Mouse (Mus musculus) embryonic facial prominence, embryonic 14.5 days (tissue): ENCODE data around the gene Aox3. TPM values are rescaled to one million over a fixed set of nuclear protein-coding genes. Genes with fewer than 3 reads are reported as not detected.

Experiments used
- ATAC-seq: fragments of 200-750 bp; cut with Nextera tagmentation; 2 replicates; pipeline ENCODE4 v1.8.0; 2017; ENCODE audit warnings: low read depth, moderate number of reproducible peaks, moderate TSS enrichment
- DNase-seq: peaks from one replicate; pipeline ENCODE4 v3.0.0-alpha.2; 2015; ENCODE audit warnings: low spot score
- H3K27ac ChIP-seq: fragments of 300-500 bp; sonication (generic); replicated peaks from 2 replicates; pipeline ENCODE4 v1.5.1; 2014; ENCODE audit warnings: low read depth, mild to moderate bottlenecking, low read length, moderate library complexity
- H3K27me3 ChIP-seq: fragments of 300-500 bp; sonication (generic); replicated peaks from 2 replicates; pipeline ENCODE4 v1.6.1; 2014; ENCODE audit warnings: low read length; ENCODE audit not compliant: control insufficient read depth, insufficient read depth
- H3K36me3 ChIP-seq: fragments of 300-500 bp; sonication (generic); 2 replicates; pipeline ENCODE4 v1.6.1; 2014; ENCODE audit warnings: low read length, mixed read lengths; ENCODE audit not compliant: control insufficient read depth, insufficient read depth
- H3K4me1 ChIP-seq: fragments of 300-500 bp; sonication (generic); 2 replicates; pipeline ENCODE4 v1.6.1; 2014; ENCODE audit warnings: antibody characterized with exemption, low read length; ENCODE audit not compliant: control insufficient read depth, insufficient read depth
- H3K4me2 ChIP-seq: fragments of 300-500 bp; sonication (generic); 2 replicates; pipeline ENCODE4 v1.6.1; 2014; ENCODE audit warnings: low read depth, mild to moderate bottlenecking, low read length, moderate library complexity, mixed read lengths
- H3K4me3 ChIP-seq: fragments of 300-500 bp; sonication (generic); 2 replicates; pipeline ENCODE4 v1.5.1; 2014; ENCODE audit warnings: low read depth, mild to moderate bottlenecking, low read length
- H3K9ac ChIP-seq: fragments of 300-500 bp; sonication (generic); 2 replicates; pipeline ENCODE4 v1.6.1; 2014; ENCODE audit warnings: low read depth, mild to moderate bottlenecking, low read length, moderate library complexity, mixed read lengths
- H3K9me3 ChIP-seq: fragments of 300-500 bp; sonication (generic); 2 replicates; pipeline ENCODE4 v1.6.1; 2016; ENCODE audit warnings: low read length; ENCODE audit not compliant: control insufficient read depth
- WGBS: fragments of 180-500 bp; shearing (Covaris S2); extraction: QIAGEN DNeasy Blood & Tissue Kit; methylation state at CpG from one replicate; pipeline ENCODE4 v1.1.7; 2014; 5-methylcytosine and 5-hydroxymethylcytosine counted together
- polyA plus RNA-seq: library from polyadenylated mRNA; unstranded; fragments of >200 nt; fragmentation: Nextera tagmentation; extraction: Ambion mirVana; gene quantifications from 2 replicates; pipeline ENCODE4 v1.2.1, GENCODE M21; 2014

Gene Aox3
- polyA plus RNA-seq, 1 experiment from 2014 or later, result 1.8 TPM

- Histone ChIP-seq H3K27ac (no peak overlapping the region), H3K9ac (no peak overlapping the region), H3K4me2 (no peak overlapping the region), H3K36me3 (no peaks in the 10 kb centered on the region), H3K27me3 (no peaks in the 10 kb centered on the region), H3K4me1 (peaks cover 6% of the 10 kb centered on the region), H3K9me3 (no peaks in the 10 kb centered on the region), H3K4me3 (no peak overlapping the region)
- WGBS, result 94% methylated on average over 9 of the region's 9 CpGs
- ATAC-seq (no peak), DNase-seq (no peak)
These were observed 126.0 kb downstream of the Aox3 start for GRCm38 (mm10) chr1:58238961-58239360.

DNA sequence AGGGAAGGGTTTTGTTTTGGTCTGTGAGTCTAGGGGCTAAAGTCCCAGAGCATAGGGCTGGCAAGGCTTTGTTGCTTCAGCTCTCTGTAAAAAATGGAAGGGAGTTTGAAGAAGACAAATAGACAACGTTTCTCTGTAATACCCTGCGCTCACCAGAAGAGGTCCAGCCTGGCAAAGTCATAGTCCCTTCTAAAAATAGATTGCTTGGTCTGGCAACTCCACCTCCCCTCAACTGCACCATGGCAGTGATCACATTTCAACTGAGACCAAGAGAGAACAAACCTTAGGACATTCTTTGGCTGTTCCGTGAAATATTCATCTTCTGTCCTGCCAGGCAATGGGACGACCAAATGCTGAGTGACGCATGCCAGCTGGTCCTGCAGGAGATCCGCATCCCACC lies 127.4 kb downstream of the Aox3 start:
- Histone ChIP-seq H3K4me1 (peaks cover 6% of the 10 kb centered on the region), H3K27ac (no peak overlapping the region), H3K4me3 (no peak overlapping the region), H3K27me3 (no peaks in the 10 kb centered on the region), H3K9ac (no peak overlapping the region), H3K4me2 (no peak overlapping the region), H3K9me3 (no peaks in the 10 kb centered on the region), H3K36me3 (no peaks in the 10 kb centered on the region)
- WGBS, result 61% methylated on average over 6 of the region's 6 CpGs
- DNase-seq (no peak), ATAC-seq (no peak)

GRCm38 (mm10) chr1:58244487-58244886 lies 131.6 kb downstream of the Aox3 start:
- Histone ChIP-seq H3K4me3 (no peak overlapping the region), H3K27ac (no peak overlapping the region), H3K4me2 (no peak overlapping the region), H3K27me3 (no peaks in the 10 kb centered on the region), H3K9me3 (no peaks in the 10 kb centered on the region), H3K36me3 (no peaks in the 10 kb centered on the region), H3K9ac (no peak overlapping the region), H3K4me1 (no peaks in the 10 kb centered on the region)
- 78% methylated on average over 3 of the region's 3 CpGs for WGBS
- DNase-seq (no peak), ATAC-seq (no peak)

DNA sequence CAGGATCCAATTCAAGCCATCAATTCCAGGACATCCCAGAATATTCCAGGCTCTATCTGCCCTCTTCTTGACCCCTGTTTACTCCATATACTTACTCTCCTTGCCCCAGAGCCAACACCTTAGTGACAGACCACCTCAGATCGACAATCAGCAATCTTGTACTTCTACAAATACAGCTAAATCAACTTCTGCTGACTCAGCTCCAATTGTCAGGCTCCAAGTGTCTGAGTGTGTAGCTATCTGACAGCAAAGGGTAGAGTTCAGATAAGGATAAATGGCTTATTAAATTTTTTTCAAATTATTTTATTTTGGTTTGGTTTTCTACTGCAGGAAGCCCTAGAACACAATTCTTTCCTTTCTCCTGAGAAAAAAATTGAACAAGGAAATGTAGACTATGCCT lies 135.6 kb downstream of the Aox3 start:
- DNase-seq (no peak), ATAC-seq (no peak)
- Histone ChIP-seq H3K9me3 (no peaks in the 10 kb centered on the region), H3K27ac (no peak overlapping the region), H3K4me3 (no peak overlapping the region), H3K36me3 (no peaks in the 10 kb centered on the region), H3K4me1 (no peaks in the 10 kb centered on the region), H3K4me2 (no peak overlapping the region), H3K9ac (no peak overlapping the region), H3K27me3 (no peaks in the 10 kb centered on the region)
- WGBS, result 81% methylated on average over 1 of the region's 1 CpGs

Other genes starting within 250 kb of the Aox3 start
- 13.8 and 17.9 TPM in 2 replicates for gene Sgo2a, start 117.2 kb upstream of the Aox3 start, polyA plus RNA-seq
- 15.6 and 19.2 TPM in 2 replicates for gene Kctd18, start 94.2 kb upstream of the Aox3 start, polyA plus RNA-seq
- gene Aox1, start 83.2 kb upstream of the Aox3 start, polyA plus RNA-seq, result 0.70 and 0.89 TPM in 2 replicates
- gene Aox4, start 97.3 kb downstream of the Aox3 start, polyA plus RNA-seq, result 3.9 and 6.6 TPM in 2 replicates
- gene Aox2, start 165.2 kb downstream of the Aox3 start, polyA plus RNA-seq, result 1.2 and 1.4 TPM in 2 replicates